Mouse (Mus musculus) kidney, adult 2 months (tissue): ENCODE data around the gene Tas2r135. TPM values are rescaled to one million over a fixed set of nuclear protein-coding genes. Genes with fewer than 3 reads are reported as not detected.

ENCODE experiments used
- DNase-seq: peaks from one replicate; pipeline ENCODE4 v3.0.0; 2021
- H3K27ac ChIP-seq: fragments of 200-500 bp; 2 replicates; pipeline ENCODE4 v1.5.1; 2012; ENCODE audit warnings: low read depth, low read length, control low read depth, inconsistent platforms; ENCODE audit not compliant: insufficient read depth
- H3K27me3 ChIP-seq: fragments of 200-500 bp; replicated peaks from 2 replicates; pipeline ENCODE4 v1.6.1; 2012; ENCODE audit warnings: mild to moderate bottlenecking, moderate library complexity, low read length, inconsistent platforms; ENCODE audit not compliant: control insufficient read depth, insufficient read depth
- H3K36me3 ChIP-seq: fragments of 200-500 bp; 2 replicates; pipeline ENCODE4 v1.6.1; 2012; ENCODE audit warnings: mild to moderate bottlenecking, moderate library complexity, low read length, inconsistent platforms; ENCODE audit not compliant: control insufficient read depth, insufficient read depth
- H3K4me1 ChIP-seq: fragments of 200-500 bp; 2 replicates; pipeline ENCODE4 v1.6.1; 2011; ENCODE audit warnings: low read length; ENCODE audit not compliant: control insufficient read depth, insufficient read depth
- H3K4me3 ChIP-seq: fragments of 200-500 bp; 2 replicates; pipeline ENCODE4 v1.5.1; 2011; ENCODE audit warnings: mild to moderate bottlenecking, low read depth, low read length, control low read depth; ENCODE audit not compliant: insufficient read depth
- CTCF ChIP-seq: fragments of 200-500 bp; conservative IDR thresholded peaks from 2 replicates; pipeline ENCODE4 v1.5.1; 2011; ENCODE audit warnings: low read depth, mild to moderate bottlenecking, control low read depth, low read length, moderate library complexity, mixed read lengths; ENCODE audit not compliant: insufficient read depth, insufficient read length
- POLR2A ChIP-seq: fragments of 200-500 bp; IDR thresholded peaks from one replicate; pipeline ENCODE4 v1.6.1; 2011; ENCODE audit warnings: low read depth, low read length, control low read depth
- WGBS: fragments of 180-500 bp; shearing (Covaris S2); methylation state at CpG from one replicate; pipeline ENCODE4 v1.1.7; 2018; 5-methylcytosine and 5-hydroxymethylcytosine counted together
- polyA plus RNA-seq: library from polyadenylated mRNA; depleted of rRNA; stranded (reverse); fragments of >200 nt; gene quantifications from 2 replicates; pipeline ENCODE4 v1.2.3, GENCODE M21; 2012

Tas2r135 gene
- polyA plus RNA-seq, 1 experiment = not detected

DNA sequence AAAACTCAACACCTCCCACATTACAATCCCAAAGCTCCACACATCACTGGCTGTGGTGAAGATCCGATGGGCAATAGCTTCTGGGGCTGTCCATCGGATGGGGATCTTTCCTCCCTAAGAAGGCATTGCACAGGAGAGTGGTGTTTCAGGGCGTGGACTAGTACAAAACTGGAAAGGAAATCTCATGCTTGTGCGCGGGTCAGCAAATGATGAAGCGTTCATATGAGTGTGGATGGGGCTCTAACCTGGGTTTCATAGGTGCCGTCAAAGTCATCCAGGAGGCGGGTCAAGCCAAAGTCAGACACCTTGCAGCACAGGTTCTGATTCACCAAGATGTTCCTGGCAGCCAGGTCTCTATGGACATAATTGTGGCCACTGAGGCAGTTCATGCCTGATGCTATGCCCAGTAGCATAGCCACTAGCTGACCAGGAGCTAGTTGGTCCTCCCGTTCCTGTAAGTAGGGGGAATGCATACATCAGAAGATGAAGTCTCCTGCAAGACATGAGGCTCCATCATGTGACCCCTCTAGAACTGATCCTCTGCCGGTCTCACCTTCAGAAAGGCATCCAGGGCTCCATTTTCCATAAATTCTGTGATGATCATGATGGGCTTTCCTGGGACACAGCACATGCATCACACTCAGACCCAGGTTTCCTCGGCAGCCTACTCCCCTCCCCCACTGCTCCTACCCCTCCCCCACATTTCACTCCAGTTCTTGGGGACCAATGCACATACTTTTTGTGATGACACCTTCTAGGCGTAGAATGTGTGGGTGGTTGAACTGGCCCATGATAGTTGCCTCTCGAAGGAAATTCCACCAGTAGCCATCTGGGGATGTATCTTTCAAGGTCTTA, 44.0 kb upstream of the Tas2r135 start:
- Histone ChIP-seq H3K4me3 (no peak overlapping the region), H3K27ac (no peak overlapping the region), H3K4me1 (no peaks in the 10 kb centered on the region), H3K36me3 (peaks cover 3% of the 10 kb centered on the region; the same call in 1 of the 2 replicates), H3K27me3 (no peaks in the 10 kb centered on the region)
- no peak for DNase-seq
- WGBS = 90% methylated on average over 13 of the region's 13 CpGs
- TF ChIP-seq CTCF = no peak
- no peak for TF ChIP-seq POLR2A

DNA sequence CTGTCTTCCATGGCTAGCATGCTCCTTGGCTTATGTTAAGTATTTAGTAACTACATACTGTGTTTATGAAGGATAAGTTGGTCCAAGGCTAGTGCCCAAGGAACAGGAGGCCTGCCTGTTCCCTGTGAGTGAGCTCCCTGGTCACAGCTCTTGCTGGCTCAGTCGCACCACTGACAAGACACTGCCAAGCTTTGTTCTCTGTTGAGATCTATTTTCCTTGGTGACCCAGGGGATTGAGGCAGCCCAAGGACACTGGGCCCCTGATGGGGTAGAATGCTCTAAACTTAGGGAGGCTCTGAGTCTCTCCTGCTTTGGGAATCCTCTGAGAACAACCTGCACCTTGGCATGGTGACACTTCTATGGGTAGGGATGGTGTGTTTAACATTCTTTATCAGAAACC, 43.2 kb upstream of the Tas2r135 start:
- 76% methylated on average over 1 of the region's 1 CpGs for WGBS
- TF ChIP-seq CTCF (no peak), POLR2A (no peak)

DNA sequence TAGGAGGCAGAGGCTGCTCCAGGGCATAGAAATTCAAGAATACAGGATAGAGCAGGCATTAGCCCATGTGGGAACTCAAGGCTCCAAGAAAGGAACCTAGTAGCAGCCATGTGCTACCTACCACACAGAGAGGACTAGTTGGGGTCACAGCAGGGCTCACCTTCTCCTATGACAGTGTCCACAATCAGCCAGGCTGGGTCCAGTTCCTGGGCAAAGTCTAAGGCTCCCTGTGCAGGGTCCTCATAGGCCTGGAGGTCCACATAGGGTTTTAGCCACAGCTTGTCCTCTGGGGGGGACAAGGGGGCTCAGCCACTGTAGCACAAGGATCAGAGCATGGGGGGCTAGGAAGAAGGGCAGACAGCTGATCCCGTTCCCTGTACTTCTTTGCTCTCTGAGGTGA, 42.7 kb upstream of the Tas2r135 start:
- no peak overlapping the region for H3K27ac ChIP-seq
- 71% methylated on average over 1 of the region's 1 CpGs for WGBS
- no peak for TF ChIP-seq POLR2A
- peaks cover 3% of the 10 kb centered on the region; the same call in 1 of the 2 replicates for H3K36me3 ChIP-seq
- H3K4me1 ChIP-seq = no peaks in the 10 kb centered on the region
- H3K27me3 ChIP-seq = no peaks in the 10 kb centered on the region
- no peak for DNase-seq
- no peak overlapping the region for H3K4me3 ChIP-seq

More for the DNA sequence above, 43.2 kb upstream of the Tas2r135 start:
- Histone ChIP-seq H3K4me3 (no peak overlapping the region), H3K36me3 (peaks cover 3% of the 10 kb centered on the region; the same call in 1 of the 2 replicates), H3K4me1 (no peaks in the 10 kb centered on the region), H3K27me3 (no peaks in the 10 kb centered on the region), H3K27ac (no peak overlapping the region)
- no peak for DNase-seq

DNA sequence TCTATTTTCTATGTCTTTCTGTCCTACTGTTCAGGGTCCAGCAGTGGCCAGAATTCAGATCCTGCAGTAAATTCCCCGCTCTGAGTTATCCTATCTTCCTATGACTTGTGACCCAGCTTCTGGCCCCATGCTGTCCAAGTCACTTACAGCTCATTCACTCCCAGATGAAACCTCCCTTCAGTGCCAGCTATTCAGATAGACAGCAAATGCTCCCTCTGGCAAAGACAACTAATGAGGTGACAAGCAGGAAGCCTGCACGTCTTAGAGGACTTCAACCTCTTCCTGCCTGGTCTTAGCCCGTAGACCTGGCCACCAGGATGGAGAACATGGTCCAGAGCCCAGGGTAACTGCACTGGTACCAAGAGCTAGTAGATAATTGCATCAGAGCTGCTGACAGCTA, 42.3 kb upstream of the Tas2r135 start:
- peaks cover 2% of the 10 kb centered on the region; the same call in 1 of the 2 replicates for H3K36me3 ChIP-seq
- 38% methylated on average over 3 of the region's 3 CpGs for WGBS
- TF ChIP-seq POLR2A (no peak), CTCF (no peak)
- no peaks in the 10 kb centered on the region for H3K4me1 ChIP-seq
- H3K27me3 ChIP-seq = no peaks in the 10 kb centered on the region
- no peak overlapping the region for H3K27ac ChIP-seq
- H3K4me3 ChIP-seq = no peak overlapping the region
- no peak for DNase-seq

DNA sequence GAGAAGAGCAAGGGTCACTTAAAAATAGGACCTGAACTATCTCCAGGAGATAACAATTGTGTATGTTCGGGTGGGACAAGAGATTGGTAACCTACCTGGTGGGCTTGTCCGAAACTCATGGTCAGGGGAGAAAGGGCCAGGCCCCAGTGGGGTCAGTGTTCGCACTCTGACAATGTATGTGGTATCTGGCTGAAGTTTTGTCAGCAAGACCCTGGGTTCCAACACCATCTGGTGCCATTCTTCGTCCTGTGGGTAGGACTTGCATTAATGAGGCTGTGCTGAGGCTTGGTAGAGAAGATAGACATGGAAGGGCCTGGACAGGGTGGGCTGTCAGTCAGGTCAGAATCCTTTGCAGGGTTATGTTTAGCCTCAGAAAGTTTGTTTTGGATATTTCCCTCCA, 41.2 kb upstream of the Tas2r135 start:
- TF ChIP-seq CTCF = no peak
- TF ChIP-seq POLR2A = no peak
- H3K27ac ChIP-seq = no peak overlapping the region
- 92% methylated on average over 4 of the region's 4 CpGs for WGBS
- no peaks in the 10 kb centered on the region for H3K36me3 ChIP-seq
- no peak overlapping the region for H3K4me3 ChIP-seq
- no peaks in the 10 kb centered on the region for H3K27me3 ChIP-seq
- H3K4me1 ChIP-seq = no peaks in the 10 kb centered on the region
- no peak for DNase-seq

DNA sequence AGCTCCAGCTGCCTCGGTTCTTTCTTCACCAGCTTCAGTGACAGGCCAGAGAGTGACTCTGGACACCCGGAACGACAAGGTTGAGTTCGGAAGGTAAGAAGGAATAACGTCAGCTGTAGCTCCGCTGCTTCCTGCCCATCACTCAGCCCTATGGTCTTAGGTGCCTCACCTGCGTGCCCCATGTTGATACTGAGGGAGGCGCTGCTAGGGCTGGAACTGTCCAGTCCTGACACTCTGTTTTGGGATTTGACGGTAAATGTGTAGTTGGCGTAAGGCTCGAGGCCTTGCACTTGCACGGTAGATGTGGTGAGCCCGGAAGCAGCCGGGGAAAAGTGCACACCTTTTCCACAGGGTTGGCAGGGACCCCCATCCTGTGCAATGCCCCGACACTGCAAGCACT, 40.6 kb upstream of the Tas2r135 start:
- Histone ChIP-seq H3K4me3 (no peak overlapping the region), H3K4me1 (no peaks in the 10 kb centered on the region), H3K27ac (no peak overlapping the region), H3K27me3 (no peaks in the 10 kb centered on the region), H3K36me3 (no peaks in the 10 kb centered on the region)
- no peak for DNase-seq
- WGBS = 89% methylated on average over 15 of the region's 15 CpGs
- no peak for TF ChIP-seq CTCF
- TF ChIP-seq POLR2A = no peak

DNA sequence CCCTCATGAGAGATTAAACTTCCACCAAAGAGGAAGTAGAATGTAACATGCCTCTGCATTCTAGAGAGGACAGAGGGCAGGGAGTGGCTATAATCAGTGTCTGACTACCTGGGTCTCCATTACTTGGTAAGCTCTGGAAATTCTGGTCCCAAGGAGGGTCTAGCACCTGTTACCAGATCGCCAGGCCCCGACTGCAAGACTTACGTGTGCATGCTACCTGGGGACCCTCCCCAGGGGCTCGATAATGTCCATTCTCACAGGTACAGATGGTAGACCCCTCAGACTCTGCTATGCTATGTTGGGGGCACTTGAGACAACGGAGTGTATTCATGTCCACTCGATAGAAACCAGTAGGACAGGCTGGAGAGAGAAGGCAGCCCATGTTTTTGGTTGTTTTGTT, 40.0 kb upstream of the Tas2r135 start:
- Histone ChIP-seq H3K4me1 (0 out of 2 replicates have a peak, but pooled peaks cover 3% of the 10 kb centered on the region), H3K36me3 (no peaks in the 10 kb centered on the region), H3K4me3 (no peak overlapping the region), H3K27ac (no peak overlapping the region), H3K27me3 (no peaks in the 10 kb centered on the region)
- WGBS = 94% methylated on average over 6 of the region's 6 CpGs
- no peak for TF ChIP-seq POLR2A
- no peak for TF ChIP-seq CTCF
- DNase-seq = no peak
